Mouse (Mus musculus) neural tube, embryonic 10.5 days (tissue): Measurements from ENCODE around the gene Mapk11.

Experiments used
- DNase-seq: peaks from one replicate; pipeline ENCODE4 v3.0.0-alpha.2; 2017; ENCODE audit warnings: low spot score; ENCODE audit errors: extremely low spot score

The Mapk11 gene

DNA sequence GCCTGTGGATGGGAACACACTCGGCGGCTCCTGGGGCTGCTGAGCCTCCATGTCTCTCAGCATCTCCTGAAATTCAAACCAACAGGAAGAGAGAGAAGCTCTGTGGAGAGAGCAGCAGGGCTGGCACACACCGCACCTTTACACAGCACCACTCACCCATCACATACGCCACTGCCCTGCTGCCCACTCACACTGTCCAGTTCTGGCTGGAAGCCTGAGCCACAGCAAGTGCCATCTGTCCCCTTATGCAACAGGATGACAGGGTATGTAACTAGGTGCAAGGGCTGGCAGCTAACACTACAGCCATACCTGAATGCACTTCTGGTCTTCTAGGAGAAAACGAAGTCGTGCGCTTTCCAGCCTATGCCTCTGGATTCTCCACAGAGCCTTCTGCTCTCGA, 45.0 kb downstream of the Mapk11 start:
- DNase-seq: no peak

DNA sequence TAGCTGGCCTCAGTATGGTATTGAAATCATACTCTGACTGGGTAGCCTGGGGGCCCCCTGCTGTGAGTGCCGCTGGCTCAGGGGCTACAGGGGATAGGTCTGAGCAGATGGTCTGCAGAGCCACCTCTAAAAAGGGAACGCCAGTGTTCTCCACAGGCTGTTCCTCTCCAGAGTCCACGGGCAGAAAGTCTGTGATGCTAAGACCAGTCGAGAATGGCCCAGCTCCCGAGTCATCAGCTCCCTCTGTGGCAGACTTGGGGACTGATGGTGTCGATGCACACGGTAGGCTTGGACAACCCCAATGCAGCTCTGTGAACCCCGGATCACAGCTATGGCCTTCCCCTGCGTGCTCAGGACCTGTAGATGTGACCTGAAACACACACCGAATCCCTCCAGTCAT, 45.5 kb downstream of the Mapk11 start:
- no peak for DNase-seq

GRCm38 (mm10) chr15:89102646-89103045, 46.8 kb downstream of the Mapk11 start:
- DNase-seq: no peak

- no peak for DNase-seq
Measured at GRCm38 (mm10) chr15:89100823-89101222, 48.6 kb downstream of the Mapk11 start.

DNA sequence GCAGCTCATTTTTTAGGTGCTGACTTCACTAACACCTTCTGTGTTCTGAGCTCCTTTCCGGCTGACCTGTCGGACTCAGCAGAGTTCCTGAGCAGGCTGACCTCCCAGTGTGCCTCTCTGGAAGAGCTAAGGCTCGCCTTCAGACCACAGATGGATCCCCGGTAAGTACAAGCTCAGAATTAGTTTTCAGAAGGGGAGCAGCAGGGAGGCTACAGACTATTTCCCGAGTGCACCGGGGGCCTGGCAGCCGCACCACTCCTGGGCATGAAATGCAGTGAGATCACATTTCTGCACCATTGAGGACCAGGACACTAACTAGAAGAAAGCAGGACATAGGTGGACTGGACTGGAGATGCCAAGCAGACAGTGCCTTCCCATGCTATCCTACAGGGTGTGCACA, 50.8 kb downstream of the Mapk11 start:
- no peak for DNase-seq

- DNase-seq: no peak
Measured at GRCm38 (mm10) chr15:89097450-89097849, 52.0 kb downstream of the Mapk11 start.
